Mouse (Mus musculus) MEL (cell line): ENCODE measurements at regions not wholly inside any gene's neighbourhood (a gene's known extent, or its start where the extent isn't known, plus 50 kb on each side); places are given as distances from the start of the nearest gene placed in this dataset.

Source experiments
- CTCF ChIP-seq, 3 experiments: IDR thresholded peaks in 2 of 3; conservative IDR thresholded peaks in 1 of 3; 2 replicates each; pipeline ENCODE4 v1.5.1; 2011 to 2012; ENCODE audit warnings: low read length in 3 of 3, low read depth in 2 of 3, mild to moderate bottlenecking in 2 of 3, improper control_type of control experiment in 1 of 3, inconsistent platforms in 1 of 3, mixed read lengths in 1 of 3, moderate library complexity in 1 of 3; ENCODE audit not compliant: control insufficient read depth in 1 of 3, insufficient read depth in 1 of 3, poor library complexity in 1 of 3, severe bottlenecking in 1 of 3
- EP300 ChIP-seq, 2 experiments: IDR thresholded peaks; 2 replicates each; pipeline ENCODE4 v1.6.1; 2011; ENCODE audit warnings: improper control_type of control experiment in 2 of 2, low read length in 2 of 2, low read depth in 1 of 2, mild to moderate bottlenecking in 1 of 2
- ETS1 ChIP-seq: IDR thresholded peaks from 2 replicates; pipeline ENCODE4 v1.6.1; 2012; ENCODE audit warnings: low read depth, mild to moderate bottlenecking, inconsistent platforms, low read length, improper control_type of control experiment, moderate library complexity
- GABPA ChIP-seq: IDR thresholded peaks from 2 replicates; pipeline ENCODE4 v1.6.1; 2012; ENCODE audit warnings: low read depth, mild to moderate bottlenecking, inconsistent platforms, low read length, improper control_type of control experiment, moderate library complexity
- MAX ChIP-seq: IDR thresholded peaks from 2 replicates; pipeline ENCODE4 v1.6.1; 2011; ENCODE audit warnings: low read length, improper control_type of control experiment
- NRF1 ChIP-seq: IDR thresholded peaks from 2 replicates; pipeline ENCODE4 v1.6.1; 2014; ENCODE audit warnings: low read depth, mild to moderate bottlenecking, inconsistent platforms, low read length, improper control_type of control experiment, moderate library complexity; ENCODE audit not compliant: poor library complexity, insufficient read depth, severe bottlenecking
- POLR2A ChIP-seq, 2 experiments: IDR thresholded peaks; 2 replicates each; pipeline ENCODE4 v1.6.1; 2011 to 2012; ENCODE audit warnings: low read length in 2 of 2, mild to moderate bottlenecking in 2 of 2, control low read depth in 1 of 2, improper control_type of control experiment in 1 of 2, low read depth in 1 of 2, moderate library complexity in 1 of 2; ENCODE audit not compliant: control insufficient read depth in 1 of 2, insufficient read depth in 1 of 2, poor library complexity in 1 of 2
- UBTF ChIP-seq: IDR thresholded peaks from 2 replicates; pipeline ENCODE4 v1.6.1; 2012; ENCODE audit warnings: low read depth, mild to moderate bottlenecking, inconsistent platforms, low read length, improper control_type of control experiment, moderate library complexity, borderline replicate concordance; ENCODE audit not compliant: insufficient read depth

GRCm38 (mm10) chr6:36179895-36180294 lies 208.0 kb upstream of the Chrm2 start:
- TF ChIP-seq POLR2A (IDR thresholded peaks at IDR 0.05; ENCODE audit: control insufficient read depth in 1 of 2, insufficient read depth in 1 of 2, low read depth in 1 of 2, low read length in 2 of 2, poor library complexity in 1 of 2) (no peak), EP300 (IDR thresholded peaks at IDR 0.05; ENCODE audit: low read depth in 1 of 2, low read length in 2 of 2) (no peak), MAX (no peak), UBTF (no peak), GABPA (no peak), NRF1 (no peak), CTCF (IDR thresholded peaks at IDR 0.05 in 2 of 3, conservative IDR thresholded peaks at IDR 0.05 in 1 of 3; ENCODE audit: control insufficient read depth in 1 of 3, insufficient read depth in 1 of 3, low read depth in 2 of 3, low read length in 3 of 3, poor library complexity in 1 of 3, severe bottlenecking in 1 of 3) (no peak), ETS1 (no peak)
